Mouse (Mus musculus) limb, embryonic 10.5 days (tissue): ENCODE results near the gene AC134908.4. TPM values are rescaled to one million over a fixed set of nuclear protein-coding genes. Genes with fewer than 3 reads are reported as not detected.

Source experiments
- DNase-seq: peaks from one replicate; pipeline ENCODE4 v3.0.0-alpha.2; 2017; ENCODE audit warnings: low spot score
- H3K27ac ChIP-seq: fragments of 300-500 bp; sonication (generic); 2 replicates; pipeline ENCODE4 v1.5.1; 2016; ENCODE audit warnings: mild to moderate bottlenecking
- H3K27me3 ChIP-seq: fragments of 300-500 bp; sonication (generic); 2 replicates; pipeline ENCODE4 v1.6.1; 2016; ENCODE audit warnings: low read depth, mild to moderate bottlenecking; ENCODE audit not compliant: poor library complexity, severe bottlenecking
- H3K36me3 ChIP-seq: fragments of 300-500 bp; sonication (generic); 2 replicates; pipeline ENCODE4 v1.6.1; 2016; ENCODE audit warnings: mild to moderate bottlenecking, moderate library complexity
- H3K4me1 ChIP-seq: fragments of 300-500 bp; sonication (generic); 2 replicates; pipeline ENCODE4 v1.6.1; 2016
- H3K4me3 ChIP-seq: fragments of 300-500 bp; sonication (generic); 2 replicates; pipeline ENCODE4 v1.5.1; 2016; ENCODE audit warnings: mild to moderate bottlenecking, moderate library complexity
- H3K9me3 ChIP-seq: fragments of 300-500 bp; sonication (generic); replicated peaks from 2 replicates; pipeline ENCODE4 v1.6.1; 2016; ENCODE audit warnings: mild to moderate bottlenecking
- WGBS: fragments of 180-500 bp; shearing (Covaris S2); methylation state at CpG from one replicate; pipeline ENCODE4 v1.1.7; 2016; 5-methylcytosine and 5-hydroxymethylcytosine counted together
- polyA plus RNA-seq: library from polyadenylated mRNA; unstranded; fragments of >200 nt; fragmentation: Nextera tagmentation; extraction: Ambion mirVana; gene quantifications from 2 replicates; pipeline ENCODE4 v1.2.1, GENCODE M21; 2016

The AC134908.4 gene
- polyA plus RNA-seq, 1 experiment from 2014 or later, result 0.76 TPM

DNA sequence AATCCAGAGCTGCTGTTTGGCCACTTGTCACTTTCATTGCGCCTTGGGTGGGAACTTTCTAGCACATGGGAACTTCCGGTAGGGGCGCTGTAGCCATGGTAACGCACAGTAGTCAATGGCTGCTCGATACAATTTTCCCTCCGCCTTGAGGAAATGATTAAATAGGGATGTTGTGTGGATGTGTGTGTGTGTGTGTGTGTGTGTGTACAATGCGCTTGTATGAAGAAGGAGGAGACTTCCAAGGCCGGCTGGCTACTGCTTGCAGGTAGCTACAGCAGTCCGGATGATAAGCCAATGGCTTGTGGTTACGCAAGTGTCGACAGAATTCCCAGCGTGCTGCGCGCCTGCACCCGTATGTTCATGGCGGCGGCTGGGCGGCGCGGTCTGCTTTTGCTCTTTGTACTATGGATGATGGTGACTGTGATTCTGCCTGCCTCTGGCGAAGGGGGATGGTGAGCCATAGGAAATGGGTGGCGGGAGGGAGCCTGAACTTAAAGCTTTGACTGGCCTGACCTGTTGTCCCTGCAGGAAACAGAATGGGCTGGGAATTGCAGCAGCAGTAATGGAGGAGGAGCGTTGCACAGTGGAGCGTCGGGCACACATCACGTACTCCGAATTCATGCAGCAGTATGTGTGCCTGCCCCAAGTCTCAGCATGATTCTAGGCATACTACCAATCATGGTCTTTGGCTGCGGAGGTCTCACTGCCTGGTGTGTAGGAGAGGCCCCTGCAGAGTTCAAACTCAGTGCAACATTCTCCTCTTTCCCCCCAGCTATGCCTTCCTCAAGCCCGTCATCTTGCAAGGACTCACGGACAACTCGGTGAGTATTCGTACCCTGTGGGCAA, 33.5 kb upstream of the AC134908.4 start, which contains the start of gene Jmjd8:
Jmjd8 (plus strand) TSS at position 156 of the 846 bp plus-strand sequence.
- Histone ChIP-seq H3K9me3 (no peaks in the 10 kb centered on the region), H3K4me3 (peak within 1 kb of the TSS; percentile 77), H3K27me3 (no peaks in the 10 kb centered on the region), H3K4me1 (peaks cover 88% of the 10 kb centered on the region), H3K27ac (peak within 1 kb of the TSS; percentile 93), H3K36me3 (peaks cover 60% of the 10 kb centered on the region)
- DNase-seq, result peak; percentile 90
- 2% methylated on average over 32 of the region's 32 CpGs for WGBS

DNA sequence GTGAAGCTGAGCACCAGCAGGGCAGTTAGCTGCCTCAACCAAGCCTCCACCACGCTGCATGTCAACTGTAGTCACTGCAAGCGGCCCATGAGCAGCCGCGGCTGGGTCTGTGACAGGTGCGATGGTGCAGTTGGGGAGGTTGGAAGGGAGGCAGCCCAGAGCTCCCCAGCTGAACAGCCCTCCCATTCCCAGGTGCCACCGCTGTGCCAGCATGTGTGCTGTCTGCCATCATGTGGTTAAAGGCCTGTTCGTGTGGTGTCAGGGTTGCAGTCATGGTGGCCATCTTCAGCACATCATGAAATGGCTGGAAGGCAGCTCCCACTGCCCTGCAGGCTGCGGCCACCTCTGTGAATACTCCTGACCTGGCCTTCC, 32.8 kb upstream of the AC134908.4 start:
- Histone ChIP-seq H3K9me3 (no peaks in the 10 kb centered on the region), H3K27ac (peak overlapping the region; percentile 93), H3K4me3 (peak overlapping the region; percentile 77), H3K4me1 (peaks cover 86% of the 10 kb centered on the region), H3K27me3 (no peaks in the 10 kb centered on the region), H3K36me3 (peaks cover 60% of the 10 kb centered on the region)
- no peak for DNase-seq
- whole genome bisulfite sequencing, result 82% methylated on average over 8 of the region's 8 CpGs

DNA sequence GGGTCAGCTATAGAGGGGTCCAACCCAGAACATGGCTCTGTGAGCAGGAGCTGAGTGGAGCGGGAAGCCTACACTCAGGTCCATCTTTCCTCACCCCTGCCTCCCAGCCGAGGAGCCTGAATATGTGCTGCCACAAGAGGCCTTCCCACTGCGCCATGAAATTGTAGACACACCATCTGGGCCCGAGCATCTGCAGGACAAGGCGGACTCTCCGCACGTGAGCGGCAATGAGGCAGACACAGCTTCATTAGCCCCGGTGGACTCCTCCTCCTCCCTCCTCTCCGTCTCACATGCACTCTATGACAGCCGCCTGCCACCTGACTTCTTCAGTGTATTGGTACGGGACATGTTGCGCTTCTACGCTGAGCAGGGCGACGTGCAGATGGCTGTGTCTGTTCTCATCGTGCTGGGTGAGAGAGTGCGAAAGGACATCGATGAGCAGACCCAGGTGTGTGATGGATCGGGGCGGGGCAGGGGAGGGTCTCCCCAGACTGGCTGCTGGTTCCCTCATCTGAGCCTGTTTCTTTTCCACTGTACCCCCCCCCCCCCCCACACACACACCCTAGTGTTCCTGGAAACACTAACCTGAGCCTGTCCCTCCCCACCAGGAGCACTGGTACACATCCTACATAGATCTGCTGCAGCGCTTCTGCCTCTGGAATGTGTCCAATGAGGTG, 32.2 kb upstream of the AC134908.4 start:
- 94% methylated on average over 22 of the region's 22 CpGs for WGBS
- H3K27me3 ChIP-seq, result 0 out of 2 replicates have a peak, but pooled peaks cover under 1% of the 10 kb centered on the region
- H3K9me3 ChIP-seq, result no peaks in the 10 kb centered on the region
- peaks cover 88% of the 10 kb centered on the region for H3K4me1 ChIP-seq
- H3K36me3 ChIP-seq, result peaks cover 60% of the 10 kb centered on the region
- H3K4me3 ChIP-seq, result peak overlapping the region; percentile 77
- 0 out of 2 replicates have a peak overlapping the region, but pooled peaks have one; percentile 93 for H3K27ac ChIP-seq
- no peak for DNase-seq

DNA sequence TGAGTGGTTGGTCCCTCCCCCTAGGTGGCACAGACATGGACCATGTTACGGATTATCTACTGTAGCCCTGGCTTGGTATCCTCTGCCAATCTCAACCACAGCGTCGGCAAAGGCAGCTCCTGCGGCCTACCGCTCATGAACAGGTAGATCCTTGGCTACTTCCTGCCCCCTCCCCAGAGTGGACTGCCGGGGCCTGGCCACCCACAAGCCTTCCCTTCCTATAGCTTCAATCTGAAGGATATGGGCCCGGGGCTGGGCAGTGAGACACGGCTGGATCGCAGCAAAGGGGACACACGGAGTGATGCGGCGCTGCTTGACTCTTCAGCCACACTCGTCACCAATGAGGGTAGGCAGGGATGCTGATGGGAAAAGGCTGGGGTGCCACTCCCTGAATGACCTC, 31.6 kb upstream of the AC134908.4 start:
- H3K27ac ChIP-seq, result no peak overlapping the region
- no peaks in the 10 kb centered on the region for H3K9me3 ChIP-seq
- H3K4me1 ChIP-seq, result peaks cover 84% of the 10 kb centered on the region
- H3K27me3 ChIP-seq, result peaks cover 6% of the 10 kb centered on the region; the same call in 1 of the 2 replicates
- H3K4me3 ChIP-seq, result peak overlapping the region; percentile 9; the same call in 1 of the 2 replicates
- no peak for DNase-seq
- 95% methylated on average over 13 of the region's 13 CpGs for WGBS
- peaks cover 59% of the 10 kb centered on the region for H3K36me3 ChIP-seq

DNA sequence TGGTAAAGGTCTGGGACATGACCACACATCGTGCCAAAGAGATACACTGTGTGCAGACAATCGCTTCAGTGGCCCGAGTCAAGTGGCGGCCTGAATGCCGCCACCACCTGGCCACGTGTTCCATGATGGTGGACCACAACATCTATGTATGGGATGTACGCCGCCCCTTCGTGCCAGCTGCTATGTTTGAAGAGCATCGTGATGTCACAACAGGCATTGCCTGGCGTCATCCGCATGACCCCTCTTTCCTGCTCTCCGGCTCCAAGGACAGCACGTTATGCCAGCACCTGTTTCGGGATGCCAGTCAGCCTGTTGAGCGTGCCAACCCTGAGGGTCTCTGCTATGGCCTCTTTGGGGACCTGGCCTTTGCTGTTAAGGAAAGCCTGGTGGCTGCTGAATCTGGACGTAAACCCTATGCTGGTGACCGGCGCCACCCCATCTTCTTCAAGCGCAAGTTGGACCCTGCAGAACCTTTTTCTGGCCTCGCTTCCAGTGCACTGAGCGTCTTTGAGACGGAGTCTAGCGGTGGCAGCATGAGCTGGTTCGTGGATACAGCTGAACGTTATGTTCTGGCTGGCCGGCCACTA, 30.6 kb upstream of the AC134908.4 start:
- Histone ChIP-seq H3K27ac (no peak overlapping the region), H3K4me3 (no peak overlapping the region; the same call in 1 of the 2 replicates), H3K27me3 (peaks cover 15% of the 10 kb centered on the region), H3K4me1 (peaks cover 75% of the 10 kb centered on the region), H3K9me3 (no peaks in the 10 kb centered on the region), H3K36me3 (peaks cover 49% of the 10 kb centered on the region)
- no peak for DNase-seq
- WGBS, result 96% methylated on average over 27 of the region's 27 CpGs

DNA sequence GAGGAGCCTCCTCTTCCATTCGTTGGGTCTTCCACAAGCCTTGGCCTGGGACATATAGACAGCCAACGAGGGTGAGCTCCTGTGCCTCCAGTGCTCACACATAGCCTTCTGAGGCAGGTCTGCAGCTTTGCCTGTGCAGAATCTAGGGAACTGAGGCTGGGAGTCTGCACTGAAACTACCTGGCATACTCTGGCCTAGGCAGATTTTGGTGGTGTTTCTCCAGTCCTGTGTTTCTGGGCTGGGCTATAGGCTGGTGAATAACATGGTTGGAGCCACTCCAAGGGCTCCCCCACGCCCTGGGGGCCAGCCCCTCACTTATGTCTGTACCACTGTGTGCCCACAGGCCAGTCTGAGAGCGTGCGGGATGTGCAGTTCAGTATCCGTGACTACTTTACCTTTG, 29.9 kb upstream of the AC134908.4 start:
- Histone ChIP-seq H3K27ac (no peak overlapping the region), H3K9me3 (no peaks in the 10 kb centered on the region), H3K4me1 (peaks cover 67% of the 10 kb centered on the region), H3K36me3 (peaks cover 42% of the 10 kb centered on the region), H3K27me3 (peaks cover 23% of the 10 kb centered on the region), H3K4me3 (peak overlapping the region; percentile 74)
- 91% methylated on average over 6 of the region's 6 CpGs for WGBS
- DNase-seq, result no peak

DNA sequence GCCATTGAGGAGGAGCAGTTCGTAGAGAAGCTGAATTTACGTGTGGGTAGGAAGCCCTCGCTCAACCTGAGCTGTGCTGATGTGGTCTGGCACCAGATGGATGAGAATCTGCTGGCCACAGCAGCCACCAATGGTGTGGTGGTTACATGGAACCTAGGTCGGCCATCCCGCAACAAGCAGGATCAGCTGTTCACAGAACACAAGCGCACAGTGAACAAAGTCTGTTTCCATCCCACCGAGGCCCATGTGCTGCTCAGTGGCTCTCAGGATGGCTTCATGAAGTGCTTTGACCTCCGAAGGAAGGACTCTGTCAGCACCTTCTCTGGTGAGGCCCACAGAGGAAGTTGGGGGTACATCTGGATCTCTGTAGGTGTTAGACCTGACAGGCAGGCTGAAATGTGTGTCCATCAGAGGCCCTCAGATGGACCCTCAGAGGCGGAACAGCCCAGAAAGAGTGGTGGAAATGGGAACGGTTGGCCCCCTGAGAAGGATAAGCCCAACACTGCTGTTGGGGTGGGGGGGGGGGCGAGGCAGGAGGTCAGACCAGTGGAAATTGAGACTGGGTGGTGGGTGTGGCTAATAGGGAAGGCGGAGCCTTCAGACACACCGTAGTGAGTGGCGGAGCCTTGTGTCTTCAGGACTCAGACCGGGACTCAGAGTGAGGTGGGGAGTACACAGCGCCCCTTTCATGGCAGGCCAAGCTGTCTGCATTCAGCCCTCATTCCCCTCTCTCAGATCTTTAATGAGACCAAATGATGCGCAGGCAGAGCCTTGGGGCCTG, 29.1 kb upstream of the AC134908.4 start:
- H3K4me3 ChIP-seq, result peak overlapping the region; percentile 74
- H3K27me3 ChIP-seq, result peaks cover 31% of the 10 kb centered on the region
- H3K4me1 ChIP-seq, result peaks cover 65% of the 10 kb centered on the region
- no peaks in the 10 kb centered on the region for H3K9me3 ChIP-seq
- WGBS, result 74% methylated on average over 17 of the region's 17 CpGs
- H3K36me3 ChIP-seq, result peaks cover 34% of the 10 kb centered on the region
- no peak for DNase-seq
- no peak overlapping the region for H3K27ac ChIP-seq

DNA sequence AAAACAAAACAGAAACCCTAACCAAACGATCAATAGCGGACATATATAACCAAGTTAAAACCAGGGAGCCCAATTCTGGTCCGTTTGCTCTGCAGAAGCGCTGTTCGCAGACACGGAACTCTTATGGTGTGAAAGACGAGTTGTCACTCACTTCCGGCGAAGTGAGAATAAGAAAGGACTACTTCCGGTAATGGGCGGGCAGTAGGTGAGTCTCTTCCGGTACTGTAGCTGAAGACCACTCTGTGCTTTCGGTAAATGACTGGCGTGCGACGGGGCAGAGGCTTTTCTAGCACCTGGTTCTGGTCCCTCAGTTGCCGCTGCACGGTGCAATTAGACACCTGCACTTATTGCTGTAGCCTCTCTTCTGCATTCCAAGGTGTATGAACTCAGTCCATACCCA, 28.0 kb upstream of the AC134908.4 start, which contains the start of gene Wdr24:
Wdr24 (plus strand) TSS at position 176 of the 400 bp plus-strand sequence.
- peaks cover 42% of the 10 kb centered on the region for H3K27me3 ChIP-seq
- H3K9me3 ChIP-seq, result no peaks in the 10 kb centered on the region
- H3K36me3 ChIP-seq, result peaks cover 31% of the 10 kb centered on the region
- WGBS, result under 1% methylated on average over 18 of the region's 18 CpGs
- H3K27ac ChIP-seq, result peak within 1 kb of the TSS; percentile 83
- peaks cover 60% of the 10 kb centered on the region for H3K4me1 ChIP-seq
- peak; percentile 79 for DNase-seq
- peak within 1 kb of the TSS; percentile 74 for H3K4me3 ChIP-seq

DNA sequence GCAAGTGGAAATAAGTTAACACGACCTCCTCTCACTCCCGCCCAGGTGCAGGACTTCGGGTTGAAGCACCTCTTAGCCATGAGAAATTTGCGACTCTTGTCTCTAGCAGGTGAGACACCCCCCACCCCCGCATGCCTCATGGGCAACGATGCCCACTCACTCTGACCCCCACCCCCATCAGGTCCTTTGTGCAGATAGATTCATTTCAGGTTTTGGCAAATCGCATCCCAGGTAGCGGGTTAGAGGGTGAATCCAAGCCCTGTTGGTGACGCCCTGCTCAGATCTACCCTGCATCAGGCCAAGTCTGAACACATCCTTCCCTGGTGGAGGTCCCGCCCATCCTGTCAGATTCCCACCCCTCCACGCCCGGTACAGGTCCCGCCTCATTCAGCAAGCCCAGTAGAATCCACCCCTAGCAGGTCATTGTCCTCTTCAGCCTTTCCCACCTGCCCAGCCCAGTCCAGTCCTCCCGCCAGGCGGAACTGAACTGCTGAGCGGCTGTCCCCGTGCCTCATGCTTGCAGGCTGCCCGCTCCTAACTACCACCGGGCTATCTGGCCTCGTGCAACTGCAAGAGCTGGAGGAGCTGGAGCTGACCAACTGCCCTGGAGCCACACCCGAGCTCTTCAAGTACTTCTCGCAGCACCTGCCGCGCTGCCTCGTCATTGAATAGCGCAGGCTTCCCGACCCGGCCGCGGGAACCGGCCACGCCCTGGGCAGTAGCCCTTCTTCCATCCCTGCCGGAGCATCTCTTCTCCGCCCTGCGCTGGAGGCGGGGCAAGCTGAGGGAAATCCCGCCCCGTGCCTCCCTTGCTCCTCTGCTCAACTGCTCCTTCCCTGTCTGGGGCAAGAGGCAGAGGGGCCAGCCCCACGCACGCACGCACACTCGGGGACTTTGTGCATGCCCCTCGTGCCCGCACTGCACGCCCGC, 23.7 kb upstream of the AC134908.4 start:
- 0 out of 2 replicates have a peak overlapping the region, but pooled peaks have one; percentile 19 for H3K27ac ChIP-seq
- H3K4me1 ChIP-seq, result peaks cover 20% of the 10 kb centered on the region
- peak overlapping the region; percentile 32 for H3K4me3 ChIP-seq
- no peaks in the 10 kb centered on the region for H3K36me3 ChIP-seq
- H3K9me3 ChIP-seq, result no peaks in the 10 kb centered on the region
- WGBS, result 6% methylated on average over 46 of the region's 46 CpGs
- H3K27me3 ChIP-seq, result peaks cover 81% of the 10 kb centered on the region
- DNase-seq, result no peak

DNA sequence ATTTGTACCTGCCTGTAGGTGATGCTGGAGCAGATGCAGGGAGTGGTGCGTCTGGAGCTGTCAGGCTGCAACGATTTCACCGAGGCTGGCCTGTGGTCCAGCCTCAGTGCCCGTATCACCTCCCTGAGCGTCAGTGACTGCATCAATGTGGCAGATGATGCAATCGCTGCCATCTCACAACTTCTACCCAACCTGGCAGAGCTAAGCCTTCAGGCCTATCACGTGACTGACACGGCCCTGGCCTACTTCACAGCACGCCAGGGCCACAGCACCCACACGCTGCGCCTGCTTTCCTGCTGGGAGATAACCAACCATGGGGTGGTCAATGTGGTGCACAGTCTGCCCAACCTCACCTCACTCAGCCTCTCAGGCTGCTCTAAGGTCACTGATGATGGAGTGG, 22.2 kb upstream of the AC134908.4 start:
- Histone ChIP-seq H3K9me3 (no peaks in the 10 kb centered on the region), H3K27me3 (peaks cover 92% of the 10 kb centered on the region), H3K4me3 (no peak overlapping the region), H3K4me1 (peaks cover 16% of the 10 kb centered on the region), H3K27ac (no peak overlapping the region), H3K36me3 (no peaks in the 10 kb centered on the region)
- no peak for DNase-seq
- 83% methylated on average over 11 of the region's 11 CpGs for WGBS

DNA sequence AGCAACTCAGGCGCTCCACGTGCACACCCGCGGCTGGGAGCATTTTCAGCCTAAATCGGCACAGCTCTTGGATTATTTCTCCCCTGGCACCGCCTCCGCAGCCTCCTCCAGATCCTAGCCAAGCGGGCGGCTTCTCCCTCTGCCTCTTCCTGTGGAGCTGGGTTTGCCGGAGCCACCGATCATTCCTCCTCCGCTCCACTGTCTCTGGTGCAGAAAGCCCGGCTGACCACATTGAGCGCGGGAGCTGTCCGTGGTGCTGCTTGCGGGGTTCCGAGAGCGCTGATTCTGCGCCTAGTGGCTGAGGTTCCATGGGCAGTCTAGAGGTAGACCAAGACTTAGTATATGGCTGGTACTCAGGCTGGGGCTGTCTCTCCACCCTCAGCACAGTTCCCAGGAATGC, 18.0 kb upstream of the AC134908.4 start:
- Histone ChIP-seq H3K36me3 (no peaks in the 10 kb centered on the region), H3K27ac (no peak overlapping the region), H3K9me3 (no peaks in the 10 kb centered on the region), H3K27me3 (peaks cover 93% of the 10 kb centered on the region), H3K4me1 (peaks cover 23% of the 10 kb centered on the region), H3K4me3 (no peak overlapping the region)
- under 1% methylated on average over 20 of the region's 20 CpGs for WGBS
- DNase-seq, result peak; percentile 97
